ENCODE assay signal across 28 mouse cellular contexts in genomic region chr2:76820472-76820871, GRCm38 (mm10).
DNase-seq lines count a peak whose midpoint lies in the region; ATAC-seq and TF ChIP-seq lines count a peak whose summit lies in the region.
"Had no signal": no experiment of that assay in that cellular context is flagged by ENCODE, and none has a peak within 500 bp of the region (broad histone marks: within the 10 kb centered on the region; RNA-seq: fewer than 3 reads in every experiment).

No protein-coding gene starts in this region.

- H3K9me3 ChIP-seq in CH12.LX (replicated peaks; ENCODE audit: low read length), result no peaks in the 10 kb centered on the region
- H3K9me3 ChIP-seq in kidney, embryonic 14.5 days (ENCODE audit: control insufficient read depth, low read length), result no peaks in the 10 kb centered on the region
- no peaks in the 10 kb centered on the region for H3K9me3 ChIP-seq in hindbrain, embryonic 13.5 days
- no peaks in the 10 kb centered on the region for H3K9me3 ChIP-seq in hindbrain, postnatal 0 days (ENCODE audit: low read length)
- H3K9me3 ChIP-seq: embryonic facial prominence, embryonic 12.5 days; embryonic facial prominence, embryonic 15.5 days; forebrain, embryonic 12.5 days; forebrain, embryonic 15.5 days; heart, embryonic 13.5 days; hindbrain, embryonic 12.5 days; intestine, embryonic 15.5 days had no signal

- ATAC-seq in kidney, embryonic 14.5 days (ENCODE audit: low FRiP score, low TSS enrichment), result no peak
- no peak for ATAC-seq in hindbrain, embryonic 13.5 days (ENCODE audit: low FRiP score)
- no peak for ATAC-seq in hindbrain, postnatal 0 days
- ATAC-seq: forebrain, embryonic 15.5 days; hindbrain, embryonic 16.5 days; intestine, embryonic 15.5 days; Patski had no signal

- peak overlapping the region; percentile 69 for H3K9ac ChIP-seq in CH12.LX (ENCODE audit: insufficient read depth, low read depth)
- no peak overlapping the region for H3K9ac ChIP-seq in kidney, embryonic 14.5 days (ENCODE audit: low read depth, low read length)
- H3K9ac ChIP-seq in hindbrain, embryonic 13.5 days, result no peak overlapping the region
- H3K9ac ChIP-seq in hindbrain, postnatal 0 days (replicated peaks; ENCODE audit: low read length), result no peak overlapping the region
- H3K9ac ChIP-seq: embryonic facial prominence, embryonic 12.5 days; embryonic facial prominence, embryonic 15.5 days; forebrain, embryonic 12.5 days; forebrain, embryonic 15.5 days; heart, embryonic 13.5 days; hindbrain, embryonic 12.5 days; intestine, embryonic 15.5 days had no signal

- H3K4me2 ChIP-seq in CH12.LX (ENCODE audit: insufficient read depth, low read depth, poor library complexity, severe bottlenecking), result no peak overlapping the region; the same call in 1 of the 2 replicates
- H3K4me2 ChIP-seq in kidney, embryonic 14.5 days (replicated peaks; ENCODE audit: low read depth, low read length), result no peak overlapping the region
- no peak overlapping the region for H3K4me2 ChIP-seq in hindbrain, embryonic 13.5 days
- H3K4me2 ChIP-seq in hindbrain, postnatal 0 days (ENCODE audit: low read depth, low read length), result no peak overlapping the region
- H3K4me2 ChIP-seq: embryonic facial prominence, embryonic 12.5 days; embryonic facial prominence, embryonic 15.5 days; forebrain, embryonic 12.5 days; forebrain, embryonic 15.5 days; heart, embryonic 13.5 days; hindbrain, embryonic 12.5 days; intestine, embryonic 15.5 days had no signal

- H3K4me3 ChIP-seq in CH12.LX (replicated peaks in 1 of 3; ENCODE audit: low read depth in 2 of 3, low read length in 2 of 3, poor library complexity in 1 of 3), result no peak overlapping the region
- H3K4me3 ChIP-seq in kidney, embryonic 14.5 days (ENCODE audit: low read length), result no peak overlapping the region
- no peak overlapping the region for H3K4me3 ChIP-seq in hindbrain, embryonic 13.5 days
- no peak overlapping the region for H3K4me3 ChIP-seq in hindbrain, postnatal 0 days (ENCODE audit: low read length)
- H3K4me3 ChIP-seq: embryonic facial prominence, embryonic 12.5 days; embryonic facial prominence, embryonic 15.5 days; forebrain, embryonic 12.5 days; forebrain, embryonic 15.5 days; heart, embryonic 13.5 days; hindbrain, embryonic 12.5 days; intestine, embryonic 15.5 days had no signal

- 0 out of 2 replicates have a peak, but pooled peaks cover 3% of the 10 kb centered on the region for H3K79me2 ChIP-seq in CH12.LX (replicated peaks; ENCODE audit: control insufficient read depth, extremely low read depth, insufficient read depth, poor library complexity, severe bottlenecking)

- H3K4me1 ChIP-seq in CH12.LX (ENCODE audit: control insufficient read depth in 1 of 2, insufficient read depth in 2 of 2), result peaks cover 5 to 18% of the 10 kb centered on the region in 2 experiments; a peak in 3 of 4 replicates
- no peaks in the 10 kb centered on the region for H3K4me1 ChIP-seq in kidney, embryonic 14.5 days (ENCODE audit: control insufficient read depth, insufficient read depth, low read length)
- H3K4me1 ChIP-seq in hindbrain, embryonic 13.5 days (replicated peaks), result no peaks in the 10 kb centered on the region
- no peaks in the 10 kb centered on the region for H3K4me1 ChIP-seq in hindbrain, postnatal 0 days (ENCODE audit: insufficient read depth, low read length)
- H3K4me1 ChIP-seq: embryonic facial prominence, embryonic 12.5 days; embryonic facial prominence, embryonic 15.5 days; forebrain, embryonic 12.5 days; forebrain, embryonic 15.5 days; heart, embryonic 13.5 days; hindbrain, embryonic 12.5 days; intestine, embryonic 15.5 days had no signal

- H3K27me3 ChIP-seq in CH12.LX (replicated peaks), result no peaks in the 10 kb centered on the region
- no peaks in the 10 kb centered on the region for H3K27me3 ChIP-seq in kidney, embryonic 14.5 days (ENCODE audit: control insufficient read depth, insufficient read depth, low read length)
- no peaks in the 10 kb centered on the region for H3K27me3 ChIP-seq in hindbrain, embryonic 13.5 days
- no peaks in the 10 kb centered on the region for H3K27me3 ChIP-seq in hindbrain, postnatal 0 days (ENCODE audit: insufficient read depth, low read length)
- H3K27me3 ChIP-seq: embryonic facial prominence, embryonic 12.5 days; embryonic facial prominence, embryonic 15.5 days; forebrain, embryonic 12.5 days; forebrain, embryonic 15.5 days; heart, embryonic 13.5 days; hindbrain, embryonic 12.5 days; intestine, embryonic 15.5 days had no signal

- peak overlapping the region; percentile 67; the same call in 1 of the 2 replicates for H3K27ac ChIP-seq in CH12.LX (ENCODE audit: insufficient read depth, low read depth)
- H3K27ac ChIP-seq in kidney, embryonic 14.5 days (ENCODE audit: low read depth, low read length), result no peak overlapping the region
- no peak overlapping the region for H3K27ac ChIP-seq in hindbrain, embryonic 13.5 days
- no peak overlapping the region for H3K27ac ChIP-seq in hindbrain, postnatal 0 days
- H3K27ac ChIP-seq: embryonic facial prominence, embryonic 12.5 days; embryonic facial prominence, embryonic 15.5 days; forebrain, embryonic 12.5 days; forebrain, embryonic 15.5 days; heart, embryonic 13.5 days; hindbrain, embryonic 12.5 days; intestine, embryonic 15.5 days had no signal

- no peak for TF ChIP-seq POLR2A in CH12.LX (IDR thresholded peaks at IDR 0.05; ENCODE audit: low read depth, low read length)

- dilution Hi-C loops in CH12.LX (cut with MboI; ENCODE audit: extremely low pct_ligation_motif_present, extremely low pct_unique_long_range_greater_than_20kb, low sequenced_read_pairs), result no loop called here

- H3K36me3 ChIP-seq in CH12.LX (replicated peaks in 1 of 2; ENCODE audit: control insufficient read depth in 1 of 2, insufficient read depth in 1 of 2, low read length in 1 of 2), result no peaks in the 10 kb centered on the region
- no peaks in the 10 kb centered on the region for H3K36me3 ChIP-seq in kidney, embryonic 14.5 days (ENCODE audit: control insufficient read depth, insufficient read depth, low read length)
- H3K36me3 ChIP-seq in hindbrain, embryonic 13.5 days, result no peaks in the 10 kb centered on the region
- H3K36me3 ChIP-seq in hindbrain, postnatal 0 days (ENCODE audit: insufficient read depth, low read length), result no peaks in the 10 kb centered on the region
- H3K36me3 ChIP-seq: embryonic facial prominence, embryonic 12.5 days; embryonic facial prominence, embryonic 15.5 days; forebrain, embryonic 12.5 days; forebrain, embryonic 15.5 days; hindbrain, embryonic 12.5 days; intestine, embryonic 15.5 days had no signal

- in situ Hi-C loops in CH12.LX (cut with MboI; ENCODE audit: low pct_ligation_motif_present, low pct_unique_long_range_greater_than_20kb, low sequenced_read_pairs), result no loop called here

- TF ChIP-seq EP300 in CH12.LX (IDR thresholded peaks at IDR 0.05; ENCODE audit: low read length), result peak; percentile 90

- no peak for TF ChIP-seq RAD21 in CH12.LX (IDR thresholded peaks at IDR 0.05; ENCODE audit: low read depth, low read length)

- peak; percentile 3 for DNase-seq in heart, postnatal 4 days
- DNase-seq in heart, adult 11 months, result no peak
- DNase-seq in CD4-positive helper T cell, adult 2 months (ENCODE audit: low read depth, low spot score), result peak; percentile 18
- peak; percentile 80 for DNase-seq in CH12.LX (ENCODE audit: extremely low read depth)
- DNase-seq in induced T-regulatory cell, adult 2 months (ENCODE audit: low read depth), result peak; percentile 73
- DNase-seq in hindbrain, postnatal 0 days (ENCODE audit: low spot score), result no peak
- DNase-seq: adrenal gland, adult 2 months; adrenal gland, postnatal 14 days; cerebellum, adult 11 months; cerebellum, adult 2 months; cerebellum, adult 9-11 months; cerebellum, postnatal 25 days; gastrocnemius, postnatal 10 days; gastrocnemius, postnatal 36 days; heart, postnatal 14 days; kidney, adult 11 months; kidney, adult 8-10 months had no signal

- no peak for TF ChIP-seq CTCF in CH12.LX (conservative IDR thresholded peaks at IDR 0.05 in 1 of 2, IDR thresholded peaks at IDR 0.05 in 1 of 2; ENCODE audit: low read depth in 2 of 2, low read length in 2 of 2)
- TF ChIP-seq CTCF in hindbrain, postnatal 0 days (IDR thresholded peaks at IDR 0.05; ENCODE audit: low read depth), result no peak

TF ChIP-seq in CH12.LX, 34 proteins besides CTCF, POLR2A, EP300 and RAD21:
- no peak for TF ChIP-seq PAX5 (IDR thresholded peaks at IDR 0.05; ENCODE audit: low read length)
- peak; percentile 63; the same call in 1 of the 2 replicates for TF ChIP-seq ETS1 (conservative IDR thresholded peaks at IDR 0.05; ENCODE audit: low read depth, low read length)
- TF ChIP-seq ELF1 (IDR thresholded peaks at IDR 0.05; ENCODE audit: low read depth, low read length), result peak; percentile 64
- no peak for TF ChIP-seq NRF1 (IDR thresholded peaks at IDR 0.05; ENCODE audit: low read depth, low read length)
- TF ChIP-seq ZNF384 (IDR thresholded peaks at IDR 0.05; ENCODE audit: low read depth, low read length), result peak; percentile 38; the same call in 1 of the 2 replicates
- TF ChIP-seq MEF2A (IDR thresholded peaks at IDR 0.05; ENCODE audit: borderline replicate concordance, low read depth, low read length), result peak; percentile 57; the same call in 1 of the 2 replicates
- TF ChIP-seq BHLHE40 (IDR thresholded peaks at IDR 0.05; ENCODE audit: low read depth, low read length), result peak; percentile 63
- 0 out of 2 replicates have a peak, but pooled peaks have one; percentile 31 for TF ChIP-seq CHD2 (IDR thresholded peaks at IDR 0.05; ENCODE audit: low read length)
- peak; percentile 49; the same call in 1 of the 2 replicates for TF ChIP-seq IRF4 (IDR thresholded peaks at IDR 0.05; ENCODE audit: low read depth, low read length)
- TF ChIP-seq UBTF (IDR thresholded peaks at IDR 0.05; ENCODE audit: low read depth, low read length), result no peak
- TF ChIP-seq ZC3H11A (IDR thresholded peaks at IDR 0.05; ENCODE audit: low read depth, low read length), result no peak
- TF ChIP-seq MAZ (IDR thresholded peaks at IDR 0.05; ENCODE audit: low read depth, low read length), result no peak
- TF ChIP-seq TCF12 (IDR thresholded peaks at IDR 0.05; ENCODE audit: low read depth, low read length), result peak; percentile 83
- no peak for TF ChIP-seq E2F4 (IDR thresholded peaks at IDR 0.05; ENCODE audit: insufficient replicate concordance, low read depth, low read length)
- TF ChIP-seq JUN (IDR thresholded peaks at IDR 0.05; ENCODE audit: insufficient read depth, low read depth, low read length), result no peak
- 0 out of 2 replicates have a peak, but pooled peaks have one; percentile 16 for TF ChIP-seq MAX (IDR thresholded peaks at IDR 0.05; ENCODE audit: low read length)
- 0 out of 2 replicates have a peak, but pooled peaks have one; percentile 44 for TF ChIP-seq MYC (IDR thresholded peaks at IDR 0.05; ENCODE audit: low read depth, low read length)
- TF ChIP-seq MAFK (IDR thresholded peaks at IDR 0.05; ENCODE audit: insufficient replicate concordance, low read length), result peak; percentile 57; the same call in 1 of the 2 replicates

Comparison
In these comparisons a context has a peak if more than half of its experiments do, and no peak if none do; other contexts are left out.
1. DNase-seq: peak in heart, postnatal 4 days (single experiment), CD4-positive helper T cell, adult 2 months (single experiment), CH12.LX (single experiment) and induced T-regulatory cell, adult 2 months (single experiment); none in heart, adult 11 months (single experiment) and hindbrain, postnatal 0 days (single experiment).